Mouse (Mus musculus) embryonic stem cell, embryonic (primary cell): ENCODE data around the gene Chrm3.

ENCODE experiments used
- CTCF ChIA-PET, 4 experiments: fragments of 300-600 bp in 2 of 4; fragments of 350-600 bp in 2 of 4; sonication (Branson Sonifier 250); formaldehyde crosslinking; loops; one replicate each; lab custom pipeline; 2022; ENCODE audit warnings: inconsistent platforms in 2 of 4; lab: Charles Lee
- POLR2A ChIA-PET, 4 experiments: fragments of 300-600 bp in 2 of 4; fragments of 350-600 bp in 2 of 4; sonication (Branson Sonifier 250); formaldehyde crosslinking; loops; one replicate each; lab custom pipeline; 2022; ENCODE audit warnings: antibody characterized with exemption in 4 of 4, inconsistent platforms in 1 of 4; lab: Charles Lee

Gene Chrm3

GRCm38 (mm10) chr13:10031547-10031946 lies 329.1 kb downstream of the Chrm3 start:
- POLR2A ChIA-PET, result interaction anchor here in 1 of 4 experiments (0.8 kb wide), 1 partner anchor 38 kb away, joined by 3 read pairs; no protein-coding TSS in a partner anchor
- CTCF ChIA-PET, result no interaction called here

GRCm38 (mm10) chr13:10029944-10030343 lies 330.7 kb downstream of the Chrm3 start:
- ChIA-PET POLR2A (interaction anchor here in 3 of 4 experiments (0.6 to 1.0 kb wide), 4 partner anchors 18 to 1401 kb away, joined by 3 to 5 read pairs (median 3); no protein-coding TSS in a partner anchor), CTCF (no interaction called here)

- POLR2A ChIA-PET, result no interaction called here
- CTCF ChIA-PET, result interaction anchor here in 1 of 4 experiments (0.6 kb wide), 1 partner anchor 505 kb away, joined by 3 read pairs; no protein-coding TSS in a partner anchor
Measured at GRCm38 (mm10) chr13:10025134-10025533, 335.5 kb downstream of the Chrm3 start.

GRCm38 (mm10) chr13:10023112-10023511 lies 337.5 kb downstream of the Chrm3 start:
- POLR2A ChIA-PET, result no interaction called here
- CTCF ChIA-PET, result no interaction called here

GRCm38 (mm10) chr13:10019252-10019651 lies 341.4 kb downstream of the Chrm3 start:
- POLR2A ChIA-PET, result interaction anchor here in 1 of 4 experiments (0.8 kb wide), 1 partner anchor 17 kb away, joined by 3 read pairs; no protein-coding TSS in a partner anchor
- CTCF ChIA-PET, result no interaction called here

- CTCF ChIA-PET, result no interaction called here
- POLR2A ChIA-PET, result no interaction called here
Measured at GRCm38 (mm10) chr13:10002916-10003315, 357.7 kb downstream of the Chrm3 start.

GRCm38 (mm10) chr13:9997664-9998328 lies 362.9 kb downstream of the Chrm3 start:
- CTCF ChIA-PET, result no interaction called here
- POLR2A ChIA-PET, result interaction anchor here in 1 of 4 experiments (0.7 kb wide), 1 partner anchor 14 kb away, joined by 3 read pairs; no protein-coding TSS in a partner anchor

GRCm38 (mm10) chr13:9995852-9996251 lies 364.8 kb downstream of the Chrm3 start:
- ChIA-PET CTCF (interaction anchor here in 1 of 4 experiments (0.6 kb wide), 1 partner anchor 8 kb away, joined by 3 read pairs; no protein-coding TSS in a partner anchor), POLR2A (interaction anchor here in 1 of 4 experiments (1.1 kb wide), 1 partner anchor 14 kb away, joined by 5 read pairs; no protein-coding TSS in a partner anchor)

GRCm38 (mm10) chr13:9993571-9993970 lies 367.1 kb downstream of the Chrm3 start:
- ChIA-PET POLR2A (interaction anchor here in 1 of 4 experiments (0.8 kb wide), 1 partner anchor 38 kb away, joined by 3 read pairs; no protein-coding TSS in a partner anchor), CTCF (no interaction called here)

GRCm38 (mm10) chr13:9992640-9993039 lies 368.0 kb downstream of the Chrm3 start:
- ChIA-PET CTCF (interaction anchor here in 1 of 4 experiments (0.7 kb wide), 1 partner anchor 374 kb away, joined by 4 read pairs; no protein-coding TSS in a partner anchor), POLR2A (interaction anchor here in 1 of 4 experiments (0.8 kb wide), 1 partner anchor 39 kb away, joined by 3 read pairs; no protein-coding TSS in a partner anchor)

- CTCF ChIA-PET, result no interaction called here
Measured at GRCm38 (mm10) chr13:9985648-9986047, 375.0 kb downstream of the Chrm3 start.

GRCm38 (mm10) chr13:9983293-9983692 lies 377.4 kb downstream of the Chrm3 start:
- ChIA-PET CTCF (no interaction called here), POLR2A (no interaction called here)

More at GRCm38 (mm10) chr13:9985648-9986047, 375.0 kb downstream of the Chrm3 start:
- POLR2A ChIA-PET, result no interaction called here

GRCm38 (mm10) chr13:9977699-9978098 lies 382.9 kb downstream of the Chrm3 start:
- ChIA-PET POLR2A (no interaction called here), CTCF (interaction anchor here in 1 of 4 experiments (0.9 kb wide), 1 partner anchor 95 kb away, joined by 3 read pairs; no protein-coding TSS in a partner anchor)

- ChIA-PET CTCF (no interaction called here), POLR2A (no interaction called here)
Measured at GRCm38 (mm10) chr13:9973742-9974321, 386.8 kb downstream of the Chrm3 start.

GRCm38 (mm10) chr13:9971845-9972244 lies 388.8 kb downstream of the Chrm3 start:
- ChIA-PET CTCF (no interaction called here), POLR2A (interaction anchor here in 1 of 4 experiments (0.6 kb wide), 1 partner anchor 206 kb away, joined by 4 read pairs; no protein-coding TSS in a partner anchor)

GRCm38 (mm10) chr13:9952619-9953018 lies 408.0 kb downstream of the Chrm3 start:
- POLR2A ChIA-PET, result no interaction called here
- CTCF ChIA-PET, result interaction anchor here in 1 of 4 experiments (0.6 kb wide), 1 partner anchor 299 kb away, joined by 3 read pairs; no protein-coding TSS in a partner anchor

GRCm38 (mm10) chr13:9951376-9951775 lies 409.3 kb downstream of the Chrm3 start:
- ChIA-PET CTCF (no interaction called here), POLR2A (no interaction called here)

- CTCF ChIA-PET, result no interaction called here
- POLR2A ChIA-PET, result no interaction called here
Measured at GRCm38 (mm10) chr13:9949091-9949490, 411.6 kb downstream of the Chrm3 start.

- ChIA-PET POLR2A (no interaction called here), CTCF (no interaction called here)
Measured at GRCm38 (mm10) chr13:9940186-9940585, 420.5 kb downstream of the Chrm3 start.
